Mouse (Mus musculus) bone marrow macrophage, adult 2 months (primary cell): Measurements from ENCODE around the gene Gm20388.

Experiments
- CTCF ChIP-seq: IDR thresholded peaks from 2 replicates; pipeline ENCODE4 v1.5.1; 2012; ENCODE audit warnings: low read depth, mild to moderate bottlenecking, low read length, moderate library complexity
- POLR2A ChIP-seq: IDR thresholded peaks from 2 replicates; pipeline ENCODE4 v1.6.1; 2012; ENCODE audit warnings: mild to moderate bottlenecking, low read depth, low read length, borderline replicate concordance

- TF ChIP-seq CTCF: no peak
- no peak for TF ChIP-seq POLR2A
Measured at GRCm38 (mm10) chr8:122739102-122739725, 2828.6 kb downstream of the Gm20388 start.
